12 mouse cellular contexts compared by ENCODE assay signal in genomic region chr1:131083122-131083521, GRCm38 (mm10). TPM values are rescaled to one million over a fixed set of nuclear protein-coding genes. Genes with fewer than 3 reads are reported as not detected.
DNase-seq lines count a peak whose midpoint lies in the region; ATAC-seq and TF ChIP-seq lines count a peak whose summit lies in the region.
"Had no signal": no experiment of that assay in that cellular context is flagged by ENCODE, and none has a peak within 500 bp of the region (broad histone marks: within the 10 kb centered on the region; RNA-seq: fewer than 3 reads in every experiment).

No protein-coding gene starts in this region.

- no peaks in the 10 kb centered on the region for H3K36me3 ChIP-seq in hindbrain, embryonic 10.5 days
- no peaks in the 10 kb centered on the region for H3K36me3 ChIP-seq in hindbrain, embryonic 11.5 days (ENCODE audit: control insufficient read depth, insufficient read depth, low read length)
- no peaks in the 10 kb centered on the region for H3K36me3 ChIP-seq in lung, embryonic 14.5 days (ENCODE audit: insufficient read depth)
- no peaks in the 10 kb centered on the region for H3K36me3 ChIP-seq in liver, embryonic 11.5 days (ENCODE audit: control insufficient read depth, insufficient read depth, low read length)
- no peaks in the 10 kb centered on the region for H3K36me3 ChIP-seq in stomach, embryonic 14.5 days (ENCODE audit: control insufficient read depth, insufficient read depth, low read length)
- H3K36me3 ChIP-seq: limb, embryonic 12.5 days had no signal

- ATAC-seq in hindbrain, embryonic 11.5 days (ENCODE audit: low FRiP score), result no peak
- 0 out of 2 replicates have a peak, but pooled peaks have one; percentile 0 for ATAC-seq in lung, embryonic 14.5 days (ENCODE audit: insufficient read depth)
- no peak for ATAC-seq in liver, embryonic 11.5 days (replicated peaks; ENCODE audit: low FRiP score)
- ATAC-seq in stomach, embryonic 14.5 days (ENCODE audit: insufficient number of reproducible peaks, insufficient read depth, low FRiP score, low read depth), result no peak

- H3K9me3 ChIP-seq in hindbrain, embryonic 10.5 days, result no peaks in the 10 kb centered on the region
- H3K9me3 ChIP-seq in hindbrain, embryonic 11.5 days (ENCODE audit: control insufficient read depth, low read length), result no peaks in the 10 kb centered on the region
- no peaks in the 10 kb centered on the region for H3K9me3 ChIP-seq in lung, embryonic 14.5 days (ENCODE audit: low read depth, low read length)
- no peaks in the 10 kb centered on the region for H3K9me3 ChIP-seq in liver, embryonic 11.5 days (ENCODE audit: control insufficient read depth, low read length)
- no peaks in the 10 kb centered on the region for H3K9me3 ChIP-seq in stomach, embryonic 14.5 days (ENCODE audit: control insufficient read depth, low read depth, low read length)
- H3K9me3 ChIP-seq: limb, embryonic 12.5 days had no signal

- no peaks in the 10 kb centered on the region for H3K27me3 ChIP-seq in hindbrain, embryonic 10.5 days (ENCODE audit: insufficient read depth, poor library complexity, severe bottlenecking)
- no peaks in the 10 kb centered on the region for H3K27me3 ChIP-seq in hindbrain, embryonic 11.5 days (ENCODE audit: control insufficient read depth, insufficient read depth, low read length)
- H3K27me3 ChIP-seq in lung, embryonic 14.5 days (ENCODE audit: insufficient read depth, low read length), result no peaks in the 10 kb centered on the region
- no peaks in the 10 kb centered on the region for H3K27me3 ChIP-seq in liver, embryonic 11.5 days (replicated peaks; ENCODE audit: control insufficient read depth, insufficient read depth, low read length)
- no peaks in the 10 kb centered on the region for H3K27me3 ChIP-seq in stomach, embryonic 14.5 days (ENCODE audit: control insufficient read depth, insufficient read depth, low read length)
- H3K27me3 ChIP-seq: CH12.LX; limb, embryonic 12.5 days had no signal

- no peak overlapping the region for H3K4me2 ChIP-seq in hindbrain, embryonic 11.5 days (replicated peaks; ENCODE audit: low read depth, low read length)
- H3K4me2 ChIP-seq in lung, embryonic 14.5 days, result peak overlapping the region; percentile 44
- peak overlapping the region; percentile 22; the same call in 1 of the 2 replicates for H3K4me2 ChIP-seq in liver, embryonic 11.5 days
- peak overlapping the region; percentile 26; the same call in 1 of the 2 replicates for H3K4me2 ChIP-seq in stomach, embryonic 14.5 days (replicated peaks; ENCODE audit: low read depth, low read length)
- H3K4me2 ChIP-seq: limb, embryonic 12.5 days had no signal

- no peak for DNase-seq in hindbrain, embryonic 10.5 days (ENCODE audit: low spot score)
- no peak for DNase-seq in hindbrain, embryonic 11.5 days (ENCODE audit: low spot score)
- DNase-seq in lung, embryonic 14.5 days, result peak; percentile 43
- DNase-seq in lung, postnatal 10 days, result no peak
- DNase-seq in liver, embryonic 11.5 days (ENCODE audit: low spot score), result no peak
- DNase-seq in layer of hippocampus, adult 11-12 months (ENCODE audit: low spot score), result no peak
- DNase-seq: spleen, adult 18-20 months; thymus, adult 2 months had no signal

- H3K9ac ChIP-seq in hindbrain, embryonic 11.5 days (ENCODE audit: low read depth, low read length), result no peak overlapping the region
- H3K9ac ChIP-seq in lung, embryonic 14.5 days, result no peak overlapping the region
- H3K9ac ChIP-seq in liver, embryonic 11.5 days (ENCODE audit: low read depth, low read length), result no peak overlapping the region
- H3K9ac ChIP-seq in stomach, embryonic 14.5 days (replicated peaks; ENCODE audit: low read depth, low read length), result no peak overlapping the region
- H3K9ac ChIP-seq: limb, embryonic 12.5 days had no signal

- H3K4me1 ChIP-seq in hindbrain, embryonic 10.5 days (replicated peaks), result peaks cover 87% of the 10 kb centered on the region
- peaks cover 13% of the 10 kb centered on the region; the same call in 1 of the 2 replicates for H3K4me1 ChIP-seq in hindbrain, embryonic 11.5 days (replicated peaks; ENCODE audit: control insufficient read depth, insufficient read depth, low read length)
- peaks cover 64% of the 10 kb centered on the region for H3K4me1 ChIP-seq in lung, embryonic 14.5 days (ENCODE audit: insufficient read depth)
- H3K4me1 ChIP-seq in liver, embryonic 11.5 days (replicated peaks; ENCODE audit: control insufficient read depth, insufficient read depth, low read length), result peaks cover 71% of the 10 kb centered on the region
- H3K4me1 ChIP-seq in stomach, embryonic 14.5 days (ENCODE audit: control insufficient read depth, insufficient read depth, low read length), result peaks cover 90% of the 10 kb centered on the region

- H3K27ac ChIP-seq in hindbrain, embryonic 10.5 days, result 0 out of 2 replicates have a peak overlapping the region, but pooled peaks have one; percentile 13
- no peak overlapping the region for H3K27ac ChIP-seq in hindbrain, embryonic 11.5 days (ENCODE audit: low read depth, low read length)
- peak overlapping the region; percentile 94 for H3K27ac ChIP-seq in lung, embryonic 14.5 days (ENCODE audit: low read depth)
- H3K27ac ChIP-seq in liver, embryonic 11.5 days (ENCODE audit: low read depth, low read length), result peak overlapping the region; percentile 2
- peak overlapping the region; percentile 90 for H3K27ac ChIP-seq in stomach, embryonic 14.5 days (ENCODE audit: low read length)
- H3K27ac ChIP-seq: limb, embryonic 12.5 days had no signal

- TF ChIP-seq CTCF in lung, embryonic 14.5 days (IDR thresholded peaks at IDR 0.05; ENCODE audit: low read depth), result no peak

- WGBS in hindbrain, embryonic 10.5 days, result 73% methylated on average over 5 of the region's 5 CpGs
- 76% methylated on average over 5 of the region's 5 CpGs for WGBS in hindbrain, embryonic 11.5 days
- WGBS in lung, embryonic 14.5 days, result 22% methylated on average over 5 of the region's 5 CpGs
- WGBS in liver, embryonic 11.5 days, result 37% methylated on average over 5 of the region's 5 CpGs
- 19% methylated on average over 5 of the region's 5 CpGs for WGBS in stomach, embryonic 14.5 days

- no peak overlapping the region for H3K4me3 ChIP-seq in hindbrain, embryonic 10.5 days
- no peak overlapping the region for H3K4me3 ChIP-seq in hindbrain, embryonic 11.5 days (ENCODE audit: low read depth, low read length)
- H3K4me3 ChIP-seq in lung, embryonic 14.5 days (ENCODE audit: low read depth, low read length), result no peak overlapping the region
- H3K4me3 ChIP-seq in liver, embryonic 11.5 days (ENCODE audit: low read depth, low read length), result no peak overlapping the region
- no peak overlapping the region for H3K4me3 ChIP-seq in stomach, embryonic 14.5 days (ENCODE audit: low read depth, low read length)
- H3K4me3 ChIP-seq: erythroblast, embryonic 14.5 days; limb, embryonic 12.5 days had no signal

RNA-seq across cellular contexts. Expression of gene Mapkapk2, which starts 14.5 kb away (rescaled TPM):
- 47.0 and 51.1 TPM in 2 replicates for polyA plus RNA-seq in hindbrain, embryonic 10.5 days (2016; fragmentation: Nextera tagmentation; extraction: Ambion mirVana)
- polyA plus RNA-seq in hindbrain, embryonic 11.5 days (2014; fragmentation: Nextera tagmentation; extraction: Ambion mirVana), result 39.8 and 43.7 TPM in 2 replicates
- 63.6 and 72.3 TPM in 2 replicates for polyA plus RNA-seq in lung, embryonic 14.5 days (2014; fragmentation: Nextera tagmentation; extraction: Ambion mirVana)
- polyA plus RNA-seq in liver, embryonic 11.5 days (2014; fragmentation: Nextera tagmentation; extraction: Ambion mirVana), result 26.9 and 30.1 TPM in 2 replicates
- polyA plus RNA-seq in stomach, embryonic 14.5 days (2014; fragmentation: Nextera tagmentation; extraction: Ambion mirVana), result 56.5 and 68.4 TPM in 2 replicates

RNA-seq across cellular contexts. Expression of gene Dyrk3, which starts 55.0 kb away (rescaled TPM):
- polyA plus RNA-seq in hindbrain, embryonic 10.5 days (2016; fragmentation: Nextera tagmentation; extraction: Ambion mirVana), result 11.2 and 12.1 TPM in 2 replicates
- 10.6 and 11.6 TPM in 2 replicates for polyA plus RNA-seq in hindbrain, embryonic 11.5 days (2014; fragmentation: Nextera tagmentation; extraction: Ambion mirVana)
- 3.9 and 4.3 TPM in 2 replicates for polyA plus RNA-seq in lung, embryonic 14.5 days (2014; fragmentation: Nextera tagmentation; extraction: Ambion mirVana)
- polyA plus RNA-seq in liver, embryonic 11.5 days (2014; fragmentation: Nextera tagmentation; extraction: Ambion mirVana), result 11.7 and 16.2 TPM in 2 replicates
- polyA plus RNA-seq in stomach, embryonic 14.5 days (2014; fragmentation: Nextera tagmentation; extraction: Ambion mirVana), result 3.5 and 4.6 TPM in 2 replicates
